Mouse (Mus musculus) forebrain, embryonic 12.5 days (tissue): Measurements from ENCODE around the gene Mfng. TPM values are rescaled to one million over a fixed set of nuclear protein-coding genes. Genes with fewer than 3 reads are reported as not detected.

ENCODE experiments used
- ATAC-seq: fragments of 200-750 bp; cut with Nextera tagmentation; 2 replicates; pipeline ENCODE4 v1.8.0; 2017; ENCODE audit warnings: moderate TSS enrichment; ENCODE audit not compliant: low FRiP score
- H3K27ac ChIP-seq: fragments of 300-500 bp; sonication (generic); 2 replicates; pipeline ENCODE4 v1.5.1; 2016; ENCODE audit warnings: mild to moderate bottlenecking
- H3K27me3 ChIP-seq: fragments of 300-500 bp; sonication (generic); 2 replicates; pipeline ENCODE4 v1.6.1; 2016; ENCODE audit warnings: mild to moderate bottlenecking
- H3K36me3 ChIP-seq: fragments of 300-500 bp; sonication (generic); replicated peaks from 2 replicates; pipeline ENCODE4 v1.6.1; 2016; ENCODE audit warnings: mild to moderate bottlenecking
- H3K4me1 ChIP-seq: fragments of 300-500 bp; sonication (generic); 2 replicates; pipeline ENCODE4 v1.6.1; 2016
- H3K4me2 ChIP-seq: fragments of 300-500 bp; sonication (generic); 2 replicates; pipeline ENCODE4 v1.6.1; 2016; ENCODE audit warnings: mild to moderate bottlenecking, moderate library complexity
- H3K4me3 ChIP-seq: fragments of 300-500 bp; sonication (generic); replicated peaks from 2 replicates; pipeline ENCODE4 v1.5.1; 2016; ENCODE audit warnings: mild to moderate bottlenecking
- H3K9ac ChIP-seq: fragments of 300-500 bp; sonication (generic); 2 replicates; pipeline ENCODE4 v1.6.1; 2016; ENCODE audit warnings: mild to moderate bottlenecking
- H3K9me3 ChIP-seq: fragments of 300-500 bp; sonication (generic); 2 replicates; pipeline ENCODE4 v1.6.1; 2016
- WGBS: fragments of 180-500 bp; shearing (Covaris S2); methylation state at CpG from one replicate; pipeline ENCODE4 v1.1.7; 2016; 5-methylcytosine and 5-hydroxymethylcytosine counted together
- polyA plus RNA-seq: library from polyadenylated mRNA; unstranded; fragments of >200 nt; fragmentation: Nextera tagmentation; extraction: Ambion mirVana; gene quantifications from 2 replicates; pipeline ENCODE4 v1.2.1, GENCODE M21; 2016

The Mfng gene
- polyA plus RNA-seq, 1 experiment from 2014 or later, result 137 TPM

- Histone ChIP-seq H3K9ac (peak overlapping the region; percentile 56), H3K4me3 (peak overlapping the region; percentile 51), H3K9me3 (no peaks in the 10 kb centered on the region), H3K36me3 (no peaks in the 10 kb centered on the region), H3K27ac (no peak overlapping the region), H3K27me3 (peaks cover 73% of the 10 kb centered on the region), H3K4me2 (peak overlapping the region; percentile 87), H3K4me1 (peaks cover 31% of the 10 kb centered on the region)
- WGBS, result 3% methylated on average over 66 of the region's 67 CpGs
- peak; percentile 53; the same call in 1 of the 2 replicates for ATAC-seq
Measured at GRCm38 (mm10) chr15:78801971-78802741, 28.9 kb upstream of the Mfng start.

GRCm38 (mm10) chr15:78801571-78801970 lies 28.3 kb upstream of the Mfng start:
- H3K4me1 ChIP-seq, result peaks cover 31% of the 10 kb centered on the region
- no peaks in the 10 kb centered on the region for H3K36me3 ChIP-seq
- 81% methylated on average over 9 of the region's 9 CpGs for WGBS
- H3K9me3 ChIP-seq, result no peaks in the 10 kb centered on the region
- no peak for ATAC-seq
- H3K27ac ChIP-seq, result no peak overlapping the region
- H3K27me3 ChIP-seq, result peaks cover 74% of the 10 kb centered on the region
- no peak overlapping the region for H3K9ac ChIP-seq
- peak overlapping the region; percentile 51; the same call in 1 of the 2 replicates for H3K4me3 ChIP-seq
- peak overlapping the region; percentile 87; the same call in 1 of the 2 replicates for H3K4me2 ChIP-seq

- Histone ChIP-seq H3K9me3 (no peaks in the 10 kb centered on the region), H3K4me3 (no peak overlapping the region), H3K27me3 (peaks cover 65% of the 10 kb centered on the region), H3K4me2 (no peak overlapping the region), H3K4me1 (peaks cover 34% of the 10 kb centered on the region), H3K36me3 (no peaks in the 10 kb centered on the region), H3K27ac (no peak overlapping the region), H3K9ac (no peak overlapping the region)
- WGBS, result 45% methylated on average over 21 of the region's 21 CpGs
- ATAC-seq, result no peak
Measured at GRCm38 (mm10) chr15:78799029-78799428, 25.8 kb upstream of the Mfng start.

- Histone ChIP-seq H3K27ac (no peak overlapping the region), H3K9ac (no peak overlapping the region), H3K27me3 (peaks cover 44% of the 10 kb centered on the region), H3K9me3 (no peaks in the 10 kb centered on the region), H3K4me2 (no peak overlapping the region), H3K36me3 (no peaks in the 10 kb centered on the region), H3K4me1 (peaks cover 13% of the 10 kb centered on the region), H3K4me3 (no peak overlapping the region)
- WGBS, result 81% methylated on average over 8 of the region's 8 CpGs
- no peak for ATAC-seq
Measured at GRCm38 (mm10) chr15:78797060-78797329, 23.7 kb upstream of the Mfng start.

DNA sequence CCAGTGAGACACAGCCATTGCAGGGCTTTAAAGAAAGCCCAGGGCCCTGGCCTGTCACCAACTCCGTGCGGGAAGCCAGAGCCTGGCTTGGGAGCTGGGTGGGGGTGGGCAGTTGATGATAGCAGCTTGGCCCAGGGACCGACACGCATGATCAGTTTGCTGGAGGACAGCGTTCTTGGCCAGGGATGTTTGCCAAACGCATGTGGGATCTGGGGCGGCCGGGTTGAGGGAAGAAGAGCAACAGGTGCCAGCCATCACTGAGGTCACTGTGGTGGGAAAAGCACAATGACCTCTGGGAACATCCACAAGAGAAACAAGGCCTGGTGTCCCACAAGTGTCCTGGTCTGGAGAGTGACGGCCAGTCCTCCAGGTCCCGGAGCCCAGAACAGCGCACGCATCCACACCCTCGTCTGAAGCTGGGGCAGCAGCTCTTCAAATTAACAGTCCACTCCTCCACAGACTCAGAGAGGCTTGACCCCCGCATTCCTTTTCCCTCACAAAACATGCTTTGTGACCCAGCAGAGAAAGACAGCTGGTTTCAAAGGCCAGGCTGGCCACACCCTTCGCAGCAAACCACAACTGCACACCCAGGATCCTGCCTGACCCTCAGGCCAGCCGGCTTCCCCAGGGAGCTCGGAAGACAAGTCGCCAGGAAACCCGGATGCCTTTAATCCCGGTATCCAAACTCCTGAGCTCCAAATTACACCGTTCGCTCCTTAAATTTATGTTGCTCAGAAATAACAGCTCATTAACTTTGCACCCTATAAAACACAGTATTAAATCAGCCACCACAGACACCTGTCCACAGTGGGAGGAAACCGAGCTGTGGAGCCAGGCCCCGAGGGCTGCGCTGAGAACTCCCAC lies 23.2 kb upstream of the Mfng start:
- Histone ChIP-seq H3K4me3 (no peak overlapping the region), H3K4me2 (no peak overlapping the region), H3K27me3 (peaks cover 39% of the 10 kb centered on the region), H3K9me3 (no peaks in the 10 kb centered on the region), H3K36me3 (no peaks in the 10 kb centered on the region), H3K4me1 (peaks cover 11% of the 10 kb centered on the region; the same call in 1 of the 2 replicates), H3K27ac (no peak overlapping the region), H3K9ac (no peak overlapping the region)
- 54% methylated on average over 25 of the region's 25 CpGs for WGBS
- no peak for ATAC-seq

GRCm38 (mm10) chr15:78790990-78791389 lies 17.7 kb upstream of the Mfng start:
- Histone ChIP-seq H3K4me3 (no peak overlapping the region), H3K36me3 (no peaks in the 10 kb centered on the region)
- no peak for ATAC-seq

DNA sequence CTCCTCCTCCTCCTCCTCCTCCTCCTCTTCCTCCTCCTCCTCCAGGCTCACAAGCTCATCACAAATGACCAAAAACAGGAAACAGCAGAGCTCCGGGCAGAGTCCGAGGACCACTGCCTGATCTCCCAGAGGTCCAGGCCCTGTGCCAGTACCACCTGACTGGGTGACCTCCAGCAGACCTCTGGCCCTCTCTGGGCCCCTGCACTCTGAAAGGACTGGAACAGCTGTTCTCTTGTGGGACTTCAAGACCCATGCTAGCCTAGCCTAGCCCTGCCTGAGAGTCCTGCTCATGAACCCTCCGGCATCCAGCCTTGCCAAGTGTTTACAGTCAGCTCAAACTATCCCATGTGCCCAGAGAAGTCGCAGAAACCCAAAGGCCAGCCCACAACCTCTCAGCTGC lies 17.2 kb upstream of the Mfng start:
- Histone ChIP-seq H3K4me1 (peaks cover 11% of the 10 kb centered on the region; the same call in 1 of the 2 replicates), H3K4me3 (no peak overlapping the region), H3K9me3 (no peaks in the 10 kb centered on the region), H3K9ac (no peak overlapping the region), H3K4me2 (no peak overlapping the region), H3K27me3 (no peaks in the 10 kb centered on the region), H3K36me3 (no peaks in the 10 kb centered on the region), H3K27ac (no peak overlapping the region)
- ATAC-seq, result no peak
- WGBS, result 75% methylated on average over 4 of the region's 4 CpGs

More at GRCm38 (mm10) chr15:78790990-78791389, 17.7 kb upstream of the Mfng start:
- 74% methylated on average over 12 of the region's 12 CpGs for WGBS
- Histone ChIP-seq H3K27me3 (0 out of 2 replicates have a peak, but pooled peaks cover 5% of the 10 kb centered on the region), H3K27ac (no peak overlapping the region), H3K9ac (no peak overlapping the region), H3K9me3 (no peaks in the 10 kb centered on the region), H3K4me2 (no peak overlapping the region), H3K4me1 (peaks cover 7% of the 10 kb centered on the region; the same call in 1 of the 2 replicates)

GRCm38 (mm10) chr15:78789721-78790323 lies 16.5 kb upstream of the Mfng start:
- no peak overlapping the region for H3K9ac ChIP-seq
- ATAC-seq, result no peak
- WGBS, result 84% methylated on average over 13 of the region's 13 CpGs
- H3K9me3 ChIP-seq, result no peaks in the 10 kb centered on the region
- H3K4me1 ChIP-seq, result peaks cover 11% of the 10 kb centered on the region; the same call in 1 of the 2 replicates
- no peak overlapping the region for H3K4me2 ChIP-seq
- H3K4me3 ChIP-seq, result no peak overlapping the region
- no peaks in the 10 kb centered on the region for H3K27me3 ChIP-seq
- H3K27ac ChIP-seq, result no peak overlapping the region
- no peaks in the 10 kb centered on the region for H3K36me3 ChIP-seq

DNA sequence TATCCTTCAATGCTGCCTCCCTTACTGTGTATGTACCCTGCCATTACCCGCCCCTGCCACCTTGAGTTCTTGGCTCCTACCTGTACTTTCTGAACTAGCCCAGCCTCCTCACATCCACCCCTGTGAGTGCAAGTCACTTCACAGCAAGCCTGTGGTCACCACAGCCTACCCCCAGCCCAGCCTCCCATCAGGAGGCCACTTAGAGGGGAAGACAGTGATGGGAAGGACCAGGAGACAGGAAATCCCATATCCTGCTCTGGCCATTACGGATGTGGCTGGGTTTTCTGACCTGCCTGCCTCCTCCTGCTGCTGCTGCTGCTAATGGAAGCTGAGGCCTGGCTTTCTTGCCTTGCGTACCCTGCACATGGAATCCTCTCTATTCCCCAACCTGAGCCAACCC lies 14.8 kb upstream of the Mfng start:
- WGBS, result 78% methylated on average over 3 of the region's 3 CpGs
- no peak overlapping the region for H3K4me3 ChIP-seq
- no peak overlapping the region for H3K4me2 ChIP-seq
- no peaks in the 10 kb centered on the region for H3K9me3 ChIP-seq
- no peak for ATAC-seq
- H3K27ac ChIP-seq, result 0 out of 2 replicates have a peak overlapping the region, but pooled peaks have one; percentile 26
- no peaks in the 10 kb centered on the region for H3K27me3 ChIP-seq
- H3K4me1 ChIP-seq, result peaks cover 16% of the 10 kb centered on the region; the same call in 1 of the 2 replicates
- no peaks in the 10 kb centered on the region for H3K36me3 ChIP-seq
- H3K9ac ChIP-seq, result no peak overlapping the region

- Histone ChIP-seq H3K27ac (no peak overlapping the region), H3K9me3 (no peaks in the 10 kb centered on the region)
- 74% methylated on average over 9 of the region's 9 CpGs for WGBS
Measured at GRCm38 (mm10) chr15:78787287-78787856, 14.1 kb upstream of the Mfng start.

GRCm38 (mm10) chr15:78786411-78786818 lies 13.1 kb upstream of the Mfng start:
- H3K4me1 ChIP-seq, result peaks cover 16% of the 10 kb centered on the region; the same call in 1 of the 2 replicates
- H3K4me3 ChIP-seq, result no peak overlapping the region
- H3K4me2 ChIP-seq, result no peak overlapping the region
- peak overlapping the region; percentile 54; the same call in 1 of the 2 replicates for H3K27ac ChIP-seq
- no peaks in the 10 kb centered on the region for H3K36me3 ChIP-seq
- H3K9me3 ChIP-seq, result no peaks in the 10 kb centered on the region
- WGBS, result 75% methylated on average over 9 of the region's 9 CpGs
- no peaks in the 10 kb centered on the region; the same call in 1 of the 2 replicates for H3K27me3 ChIP-seq
- no peak overlapping the region for H3K9ac ChIP-seq
- ATAC-seq, result no peak

More at GRCm38 (mm10) chr15:78787287-78787856, 14.1 kb upstream of the Mfng start:
- Histone ChIP-seq H3K4me1 (peaks cover 16% of the 10 kb centered on the region; the same call in 1 of the 2 replicates), H3K36me3 (no peaks in the 10 kb centered on the region), H3K27me3 (no peaks in the 10 kb centered on the region; the same call in 1 of the 2 replicates), H3K4me2 (no peak overlapping the region), H3K4me3 (no peak overlapping the region), H3K9ac (no peak overlapping the region)
- ATAC-seq, result no peak
